Mouse (Mus musculus) kidney, adult 2 months (tissue): ENCODE measurements around the gene Kcnk12. TPM values are rescaled to one million over a fixed set of nuclear protein-coding genes. Genes with fewer than 3 reads are reported as not detected.
A peak's percentile ranks its signal among the peaks of the same experiment; 100 is the strongest.

ENCODE experiments used
- DNase-seq: peaks from one replicate; pipeline ENCODE4 v3.0.0; 2021
- H3K27ac ChIP-seq: fragments of 200-500 bp; 2 replicates; pipeline ENCODE4 v1.5.1; 2012; ENCODE audit warnings: low read depth, low read length, control low read depth, inconsistent platforms; ENCODE audit not compliant: insufficient read depth
- H3K27me3 ChIP-seq: fragments of 200-500 bp; replicated peaks from 2 replicates; pipeline ENCODE4 v1.6.1; 2012; ENCODE audit warnings: mild to moderate bottlenecking, moderate library complexity, low read length, inconsistent platforms; ENCODE audit not compliant: control insufficient read depth, insufficient read depth
- H3K36me3 ChIP-seq: fragments of 200-500 bp; 2 replicates; pipeline ENCODE4 v1.6.1; 2012; ENCODE audit warnings: mild to moderate bottlenecking, moderate library complexity, low read length, inconsistent platforms; ENCODE audit not compliant: control insufficient read depth, insufficient read depth
- H3K4me1 ChIP-seq: fragments of 200-500 bp; 2 replicates; pipeline ENCODE4 v1.6.1; 2011; ENCODE audit warnings: low read length; ENCODE audit not compliant: control insufficient read depth, insufficient read depth
- H3K4me3 ChIP-seq: fragments of 200-500 bp; 2 replicates; pipeline ENCODE4 v1.5.1; 2011; ENCODE audit warnings: mild to moderate bottlenecking, low read depth, low read length, control low read depth; ENCODE audit not compliant: insufficient read depth
- CTCF ChIP-seq: fragments of 200-500 bp; conservative IDR thresholded peaks from 2 replicates; pipeline ENCODE4 v1.5.1; 2011; ENCODE audit warnings: low read depth, mild to moderate bottlenecking, control low read depth, low read length, moderate library complexity, mixed read lengths; ENCODE audit not compliant: insufficient read depth, insufficient read length
- POLR2A ChIP-seq: fragments of 200-500 bp; IDR thresholded peaks from one replicate; pipeline ENCODE4 v1.6.1; 2011; ENCODE audit warnings: low read depth, low read length, control low read depth
- WGBS: fragments of 180-500 bp; shearing (Covaris S2); methylation state at CpG from one replicate; pipeline ENCODE4 v1.1.7; 2018; 5-methylcytosine and 5-hydroxymethylcytosine counted together
- polyA plus RNA-seq: library from polyadenylated mRNA; depleted of rRNA; stranded (reverse); fragments of >200 nt; gene quantifications from 2 replicates; pipeline ENCODE4 v1.2.3, GENCODE M21; 2012

The Kcnk12 gene
- polyA plus RNA-seq, 1 experiment, result not detected

DNA sequence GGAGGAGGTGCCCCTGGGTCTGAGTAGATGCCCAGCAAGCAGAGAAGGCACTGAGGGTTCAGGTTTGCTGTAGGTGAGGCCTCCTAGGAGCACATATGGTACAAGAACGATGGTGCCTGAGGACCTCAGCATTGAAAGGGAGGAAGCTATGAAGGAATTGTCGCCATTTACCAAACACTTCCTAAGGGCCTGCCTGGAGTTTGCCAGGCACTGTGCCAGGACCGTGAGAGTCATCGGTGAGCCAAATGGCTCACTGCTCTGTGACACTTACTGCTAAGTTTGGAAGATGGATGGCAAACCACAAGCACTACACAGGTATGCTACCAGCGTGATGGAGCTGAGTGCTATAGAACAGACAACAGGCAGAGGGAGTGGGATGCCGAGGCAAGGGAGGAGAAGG is 30.9 kb downstream of the Kcnk12 start:
- Histone ChIP-seq H3K4me3 (no peak overlapping the region), H3K4me1 (no peaks in the 10 kb centered on the region), H3K27ac (no peak overlapping the region), H3K36me3 (no peaks in the 10 kb centered on the region), H3K27me3 (no peaks in the 10 kb centered on the region)
- DNase-seq, result no peak
- no peak for TF ChIP-seq CTCF
- no peak for TF ChIP-seq POLR2A
- WGBS, result 79% methylated on average over 6 of the region's 6 CpGs

DNA sequence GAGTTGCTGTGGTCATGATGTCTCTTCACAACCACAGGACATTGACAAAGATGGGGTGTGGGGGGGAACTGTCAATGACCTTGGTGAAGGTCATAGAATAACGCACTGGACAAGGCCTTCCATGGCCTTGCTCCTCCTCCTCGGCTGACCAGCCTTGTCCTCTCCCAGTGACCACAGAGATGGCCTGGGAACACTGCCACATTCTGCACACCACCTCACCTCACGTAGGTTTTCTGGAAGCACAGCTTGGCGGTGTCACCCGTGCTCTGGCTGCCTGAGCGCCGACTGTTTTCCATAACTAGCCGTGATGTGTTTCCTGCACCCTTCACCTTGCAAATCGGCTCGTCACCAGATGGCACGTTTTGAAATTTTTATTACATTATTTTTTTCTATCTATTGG is 32.8 kb downstream of the Kcnk12 start:
- Histone ChIP-seq H3K4me1 (no peaks in the 10 kb centered on the region), H3K27ac (no peak overlapping the region), H3K36me3 (no peaks in the 10 kb centered on the region), H3K27me3 (no peaks in the 10 kb centered on the region), H3K4me3 (no peak overlapping the region)
- WGBS, result 93% methylated on average over 11 of the region's 11 CpGs
- DNase-seq, result no peak
- TF ChIP-seq CTCF (no peak), POLR2A (no peak)

DNA sequence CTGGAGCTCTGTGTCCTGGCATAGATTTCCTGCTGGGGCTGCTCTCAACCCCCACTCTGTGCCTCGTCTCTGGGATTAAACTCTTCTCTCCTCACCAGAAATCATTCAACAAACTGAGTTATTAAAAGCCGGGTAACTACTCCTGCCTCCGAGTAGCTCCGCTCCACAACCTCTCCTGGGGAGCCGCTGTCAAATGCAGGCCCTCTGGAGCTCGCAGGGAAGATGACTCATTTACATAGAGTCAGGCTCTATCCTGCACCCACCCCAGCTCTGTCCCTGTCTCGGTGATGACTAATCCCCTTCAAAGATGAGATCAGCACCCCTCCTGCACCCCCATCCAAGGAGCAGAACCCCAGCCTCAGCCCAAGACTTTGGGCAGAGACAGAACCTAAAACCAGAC is 34.6 kb downstream of the Kcnk12 start:
- TF ChIP-seq CTCF (no peak), POLR2A (no peak)
- 64% methylated on average over 7 of the region's 7 CpGs for WGBS
- DNase-seq, result no peak
- H3K36me3 ChIP-seq, result no peaks in the 10 kb centered on the region
- no peaks in the 10 kb centered on the region for H3K4me1 ChIP-seq
- H3K4me3 ChIP-seq, result no peak overlapping the region
- no peaks in the 10 kb centered on the region for H3K27me3 ChIP-seq
- no peak overlapping the region for H3K27ac ChIP-seq

DNA sequence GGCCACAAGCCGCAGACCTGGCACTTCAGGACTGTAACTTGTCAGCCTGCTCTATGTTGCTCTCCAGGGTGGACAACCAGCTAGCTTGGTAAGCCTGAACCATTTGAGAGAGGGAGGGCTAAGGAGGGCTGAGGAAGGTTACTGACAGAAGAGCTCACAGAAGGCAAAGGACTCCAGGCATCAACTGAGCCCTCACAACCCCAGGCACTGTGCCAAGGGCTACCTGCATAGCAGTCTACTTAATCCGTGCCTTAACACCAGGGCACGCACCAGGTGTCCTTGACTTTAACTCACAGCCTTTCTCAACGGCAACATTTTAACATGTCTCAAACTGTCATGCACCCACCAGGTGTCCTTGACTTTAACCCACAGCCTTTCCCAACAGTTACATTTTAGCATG is 37.5 kb downstream of the Kcnk12 start:
- H3K27ac ChIP-seq, result no peak overlapping the region
- no peak overlapping the region for H3K4me3 ChIP-seq
- H3K4me1 ChIP-seq, result no peaks in the 10 kb centered on the region
- TF ChIP-seq POLR2A (no peak), CTCF (no peak)
- no peaks in the 10 kb centered on the region for H3K27me3 ChIP-seq
- 76% methylated on average over 4 of the region's 4 CpGs for WGBS
- H3K36me3 ChIP-seq, result no peaks in the 10 kb centered on the region
- no peak for DNase-seq

DNA sequence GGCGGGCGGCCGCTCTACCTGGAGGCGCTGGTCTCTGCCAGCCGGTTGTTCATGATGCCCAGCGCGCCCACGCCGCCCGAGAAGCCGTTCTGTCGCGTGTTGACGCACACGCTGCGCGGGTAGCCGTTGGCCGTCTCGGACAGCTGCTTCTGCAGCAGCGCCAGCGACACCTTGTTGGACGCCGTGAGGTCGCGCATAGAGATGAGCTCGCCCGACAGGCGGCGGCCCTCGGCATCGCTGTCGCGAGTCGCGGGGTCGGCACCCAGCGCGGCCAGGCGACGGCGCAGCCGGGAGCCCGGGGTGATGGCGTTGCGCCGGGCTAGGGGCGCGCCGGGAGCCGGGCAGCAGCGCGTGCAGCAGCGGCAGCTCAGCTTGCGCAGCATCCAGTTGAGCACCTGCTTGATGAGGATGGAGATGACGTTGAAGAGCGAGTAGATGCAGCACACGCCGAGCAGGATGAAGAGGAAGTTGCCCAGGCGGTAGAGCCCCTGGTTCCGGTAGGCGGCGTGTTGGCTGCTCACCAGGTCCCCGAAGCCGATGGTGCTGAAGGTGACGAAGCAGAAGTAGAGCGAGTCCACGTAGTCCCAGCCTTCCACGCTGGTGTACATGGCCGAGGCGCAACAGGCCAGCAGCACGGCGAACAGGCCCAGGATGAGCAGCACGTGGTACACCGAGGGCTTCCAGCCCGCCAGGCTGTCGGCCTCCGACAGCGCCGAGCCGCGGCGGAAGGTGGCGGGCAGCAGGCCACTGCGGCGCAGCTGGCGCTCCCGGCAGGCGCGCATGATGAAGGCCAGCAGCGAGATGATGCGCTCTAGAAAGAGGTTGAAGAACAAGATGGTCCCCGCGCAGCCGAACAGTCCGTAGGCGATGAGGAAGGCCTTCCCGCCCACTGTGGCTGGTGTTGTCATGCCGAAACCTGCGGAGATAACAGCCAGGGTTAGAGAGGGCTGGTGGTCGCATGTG is 51.6 kb downstream of the Kcnk12 start:
- Histone ChIP-seq H3K4me1 (no peaks in the 10 kb centered on the region), H3K4me3 (peak overlapping the region; percentile 47), H3K27ac (no peak overlapping the region), H3K27me3 (peaks cover 2% of the 10 kb centered on the region; the same call in 1 of the 2 replicates), H3K36me3 (no peaks in the 10 kb centered on the region)
- no peak for TF ChIP-seq POLR2A
- TF ChIP-seq CTCF, result no peak
- 5% methylated on average over 101 of the region's 101 CpGs for WGBS
- peak; percentile 6 for DNase-seq

DNA sequence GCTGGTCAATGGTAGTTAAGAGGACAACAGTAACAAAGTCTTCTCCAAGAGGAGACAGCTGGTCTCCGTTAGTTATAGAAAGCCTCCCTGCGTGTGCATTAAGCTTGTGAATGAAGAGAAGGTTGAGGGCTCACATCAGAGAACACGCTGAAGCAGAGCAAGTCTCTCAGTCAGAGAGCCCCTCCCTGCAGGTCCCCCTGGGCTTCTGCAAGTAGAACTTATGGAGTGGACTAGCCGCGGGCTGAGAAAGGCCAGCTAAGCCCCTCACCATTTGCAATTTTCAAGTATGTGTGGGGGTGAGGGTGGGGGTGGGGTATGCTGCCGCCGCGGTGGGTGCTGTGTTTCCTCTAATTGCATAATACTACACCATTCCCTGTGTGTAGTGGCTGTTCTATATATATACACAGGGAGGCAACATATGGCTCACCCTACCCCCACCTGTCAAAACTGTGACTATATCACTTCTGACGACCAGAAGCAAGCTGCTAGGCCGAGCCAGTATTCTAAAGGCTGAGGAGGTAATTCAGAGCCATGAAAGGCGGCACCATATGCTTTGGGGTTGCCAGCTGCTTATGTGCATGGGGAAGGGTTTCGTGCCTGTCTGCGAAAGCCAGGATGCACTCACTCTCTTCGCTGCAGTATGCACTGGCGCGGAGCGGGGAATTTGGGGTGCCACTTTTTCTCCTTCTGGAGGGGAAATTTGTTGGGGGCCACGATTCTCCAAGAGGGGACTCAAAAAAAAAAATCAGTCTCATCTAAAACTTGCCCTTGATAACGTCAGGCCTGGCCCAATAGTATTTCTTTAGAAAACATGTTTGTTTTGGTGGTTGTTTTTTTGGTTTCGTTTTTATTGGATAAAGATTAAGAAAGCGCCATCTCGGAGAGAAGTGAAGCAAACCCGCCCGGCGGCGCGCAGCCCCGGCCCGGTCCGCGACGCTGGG is 52.5 kb downstream of the Kcnk12 start:
- H3K4me3 ChIP-seq, result peak overlapping the region; percentile 47
- no peaks in the 10 kb centered on the region for H3K36me3 ChIP-seq
- no peak for TF ChIP-seq POLR2A
- TF ChIP-seq CTCF, result no peak
- no peaks in the 10 kb centered on the region for H3K4me1 ChIP-seq
- H3K27me3 ChIP-seq, result peaks cover 2% of the 10 kb centered on the region; the same call in 1 of the 2 replicates
- 16% methylated on average over 32 of the region's 32 CpGs for WGBS
- H3K27ac ChIP-seq, result no peak overlapping the region
- DNase-seq, result no peak
